Mouse (Mus musculus): ENCODE measurements around the gene Tas2r143. TPM values are rescaled to one million over a fixed set of nuclear protein-coding genes. Genes with fewer than 3 reads are reported as not detected.

The Tas2r143 gene
- polyA plus RNA-seq, 1 experiment from 2014 or later = not detected

- Histone ChIP-seq H3K4me2 (no peak overlapping the region), H3K27ac (ENCODE audit: low read depth, low read length) (no peak overlapping the region), H3K36me3 (ENCODE audit: control insufficient read depth, insufficient read depth, low read length) (peaks cover 14% of the 10 kb centered on the region), H3K9ac (ENCODE audit: low read length) (no peak overlapping the region), H3K9me3 (ENCODE audit: control insufficient read depth, low read length) (no peaks in the 10 kb centered on the region), H3K27me3 (ENCODE audit: control insufficient read depth, insufficient read depth, low read length) (no peaks in the 10 kb centered on the region), H3K4me1 (ENCODE audit: control insufficient read depth, insufficient read depth, low read length) (no peaks in the 10 kb centered on the region; the same call in 1 of the 2 replicates), H3K4me3 (ENCODE audit: low read depth, low read length) (no peak overlapping the region)
- ATAC-seq (ENCODE audit: low FRiP score) (no peak), DNase-seq (ENCODE audit: low spot score, missing footprints) (no peak)
- 97% methylated on average over 5 of the region's 5 CpGs for WGBS
Measured at GRCm38 (mm10) chr6:42356913-42357312, 43.1 kb upstream of the Tas2r143 start.

- H3K36me3 ChIP-seq (ENCODE audit: control insufficient read depth, insufficient read depth, low read length) = peaks cover 14% of the 10 kb centered on the region
Measured at GRCm38 (mm10) chr6:42357901-42358300, 42.1 kb upstream of the Tas2r143 start.

DNA sequence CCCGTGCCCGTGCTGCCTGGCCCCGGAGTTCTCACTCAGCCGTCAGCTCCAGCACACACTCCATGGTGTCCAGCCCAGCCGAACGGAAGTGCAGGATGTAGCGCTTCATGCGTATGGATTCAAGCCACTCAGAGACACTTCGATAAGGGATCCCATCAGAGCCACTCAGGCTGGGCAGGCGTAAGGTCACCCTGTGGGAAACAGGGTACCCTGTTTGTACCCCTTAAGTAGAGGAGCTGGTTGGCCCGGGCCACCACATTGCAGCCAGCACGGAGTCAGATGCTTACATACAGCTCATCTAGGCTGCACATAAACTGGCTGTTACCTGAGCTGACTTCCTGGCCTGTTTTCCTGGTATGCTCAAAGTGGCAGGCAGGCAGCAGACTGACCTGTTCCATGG is 41.1 kb upstream of the Tas2r143 start:
- no peak for DNase-seq (ENCODE audit: low spot score, missing footprints)
- Histone ChIP-seq H3K4me3 (ENCODE audit: low read depth, low read length) (no peak overlapping the region), H3K36me3 (ENCODE audit: control insufficient read depth, insufficient read depth, low read length) (peaks cover 14% of the 10 kb centered on the region), H3K4me2 (no peak overlapping the region), H3K9ac (ENCODE audit: low read length) (no peak overlapping the region), H3K4me1 (ENCODE audit: control insufficient read depth, insufficient read depth, low read length) (no peaks in the 10 kb centered on the region), H3K27me3 (ENCODE audit: control insufficient read depth, insufficient read depth, low read length) (no peaks in the 10 kb centered on the region), H3K9me3 (ENCODE audit: control insufficient read depth, low read length) (no peaks in the 10 kb centered on the region), H3K27ac (ENCODE audit: low read depth, low read length) (no peak overlapping the region)
- 94% methylated on average over 12 of the region's 12 CpGs for WGBS
- ATAC-seq (ENCODE audit: low FRiP score) = no peak

More at GRCm38 (mm10) chr6:42357901-42358300, 42.1 kb upstream of the Tas2r143 start:
- no peaks in the 10 kb centered on the region for H3K9me3 ChIP-seq (ENCODE audit: control insufficient read depth, low read length)
- no peak for DNase-seq (ENCODE audit: low spot score, missing footprints)
- H3K4me2 ChIP-seq = no peak overlapping the region
- H3K27ac ChIP-seq (ENCODE audit: low read depth, low read length) = no peak overlapping the region
- H3K4me1 ChIP-seq (ENCODE audit: control insufficient read depth, insufficient read depth, low read length) = no peaks in the 10 kb centered on the region; the same call in 1 of the 2 replicates
- H3K9ac ChIP-seq (ENCODE audit: low read length) = no peak overlapping the region
- H3K4me3 ChIP-seq (ENCODE audit: low read depth, low read length) = no peak overlapping the region
- 75% methylated on average over 6 of the region's 6 CpGs for WGBS
- no peak for ATAC-seq (ENCODE audit: low FRiP score)
- H3K27me3 ChIP-seq (ENCODE audit: control insufficient read depth, insufficient read depth, low read length) = no peaks in the 10 kb centered on the region

DNA sequence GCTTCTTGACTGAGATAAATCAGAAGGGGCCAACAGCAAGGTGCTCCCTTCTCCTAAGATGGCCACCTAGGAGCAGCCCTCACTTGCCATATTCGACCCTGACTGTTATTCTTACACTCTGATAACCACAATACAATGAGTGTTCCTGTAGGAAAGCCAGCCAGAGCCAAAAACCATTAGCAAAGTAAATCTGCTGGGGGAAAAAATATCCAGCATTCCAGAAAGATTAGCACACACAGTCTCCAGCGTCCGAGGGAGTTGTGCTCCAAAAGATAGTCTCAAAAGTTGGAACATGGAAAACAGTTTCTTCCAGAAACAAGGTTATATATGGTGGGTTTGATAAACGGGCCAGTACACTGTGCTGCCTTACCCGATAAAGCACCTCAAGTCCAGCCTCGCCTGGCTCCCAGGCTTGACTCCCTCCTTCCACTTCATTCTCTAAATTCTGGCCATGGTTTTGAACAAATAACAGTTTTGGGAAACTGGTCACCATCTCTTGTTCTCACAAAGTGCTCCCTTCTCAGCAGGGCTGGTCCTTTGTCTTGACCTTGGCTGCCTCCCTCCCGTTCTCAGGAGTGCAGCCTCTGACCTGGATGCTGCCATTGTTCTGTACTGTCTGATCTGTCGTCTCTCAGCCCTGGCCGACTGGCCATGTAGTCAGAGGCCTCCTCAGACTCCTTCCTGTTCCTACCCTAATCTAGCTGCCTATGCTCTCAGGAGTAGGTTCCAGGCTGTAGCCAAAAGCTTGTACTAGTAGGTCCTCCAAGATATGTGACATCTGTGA is 40.5 kb upstream of the Tas2r143 start:
- H3K4me3 ChIP-seq (ENCODE audit: low read depth, low read length) = no peak overlapping the region
- DNase-seq (ENCODE audit: low spot score, missing footprints) = no peak
- H3K4me2 ChIP-seq = no peak overlapping the region
- no peak overlapping the region for H3K27ac ChIP-seq (ENCODE audit: low read depth, low read length)
- no peaks in the 10 kb centered on the region for H3K4me1 ChIP-seq (ENCODE audit: control insufficient read depth, insufficient read depth, low read length)
- no peak for ATAC-seq (ENCODE audit: low FRiP score)
- H3K27me3 ChIP-seq (ENCODE audit: control insufficient read depth, insufficient read depth, low read length) = no peaks in the 10 kb centered on the region
- 75% methylated on average over 9 of the region's 9 CpGs for WGBS
- no peaks in the 10 kb centered on the region for H3K9me3 ChIP-seq (ENCODE audit: control insufficient read depth, low read length)
- peaks cover 14% of the 10 kb centered on the region for H3K36me3 ChIP-seq (ENCODE audit: control insufficient read depth, insufficient read depth, low read length)
- H3K9ac ChIP-seq (ENCODE audit: low read length) = no peak overlapping the region

- no peak for ATAC-seq (ENCODE audit: low FRiP score)
- peaks cover 14% of the 10 kb centered on the region for H3K36me3 ChIP-seq (ENCODE audit: control insufficient read depth, insufficient read depth, low read length)
- 90% methylated on average over 6 of the region's 6 CpGs for WGBS
Measured at GRCm38 (mm10) chr6:42360231-42360840, 39.7 kb upstream of the Tas2r143 start.

DNA sequence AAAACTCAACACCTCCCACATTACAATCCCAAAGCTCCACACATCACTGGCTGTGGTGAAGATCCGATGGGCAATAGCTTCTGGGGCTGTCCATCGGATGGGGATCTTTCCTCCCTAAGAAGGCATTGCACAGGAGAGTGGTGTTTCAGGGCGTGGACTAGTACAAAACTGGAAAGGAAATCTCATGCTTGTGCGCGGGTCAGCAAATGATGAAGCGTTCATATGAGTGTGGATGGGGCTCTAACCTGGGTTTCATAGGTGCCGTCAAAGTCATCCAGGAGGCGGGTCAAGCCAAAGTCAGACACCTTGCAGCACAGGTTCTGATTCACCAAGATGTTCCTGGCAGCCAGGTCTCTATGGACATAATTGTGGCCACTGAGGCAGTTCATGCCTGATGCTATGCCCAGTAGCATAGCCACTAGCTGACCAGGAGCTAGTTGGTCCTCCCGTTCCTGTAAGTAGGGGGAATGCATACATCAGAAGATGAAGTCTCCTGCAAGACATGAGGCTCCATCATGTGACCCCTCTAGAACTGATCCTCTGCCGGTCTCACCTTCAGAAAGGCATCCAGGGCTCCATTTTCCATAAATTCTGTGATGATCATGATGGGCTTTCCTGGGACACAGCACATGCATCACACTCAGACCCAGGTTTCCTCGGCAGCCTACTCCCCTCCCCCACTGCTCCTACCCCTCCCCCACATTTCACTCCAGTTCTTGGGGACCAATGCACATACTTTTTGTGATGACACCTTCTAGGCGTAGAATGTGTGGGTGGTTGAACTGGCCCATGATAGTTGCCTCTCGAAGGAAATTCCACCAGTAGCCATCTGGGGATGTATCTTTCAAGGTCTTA is 38.8 kb upstream of the Tas2r143 start:
- Histone ChIP-seq H3K9ac (ENCODE audit: low read length) (no peak overlapping the region), H3K4me2 (no peak overlapping the region), H3K27me3 (ENCODE audit: control insufficient read depth, insufficient read depth, low read length) (no peaks in the 10 kb centered on the region), H3K36me3 (ENCODE audit: control insufficient read depth, insufficient read depth, low read length) (peaks cover 9% of the 10 kb centered on the region), H3K9me3 (ENCODE audit: control insufficient read depth, low read length) (no peaks in the 10 kb centered on the region), H3K4me1 (ENCODE audit: control insufficient read depth, insufficient read depth, low read length) (no peaks in the 10 kb centered on the region), H3K27ac (ENCODE audit: low read depth, low read length) (no peak overlapping the region), H3K4me3 (ENCODE audit: low read depth, low read length) (no peak overlapping the region)
- no peak for ATAC-seq (ENCODE audit: low FRiP score)
- 93% methylated on average over 13 of the region's 13 CpGs for WGBS
- DNase-seq (ENCODE audit: low spot score, missing footprints) = no peak

More at GRCm38 (mm10) chr6:42360231-42360840, 39.7 kb upstream of the Tas2r143 start:
- Histone ChIP-seq H3K9me3 (ENCODE audit: control insufficient read depth, low read length) (no peaks in the 10 kb centered on the region), H3K27me3 (ENCODE audit: control insufficient read depth, insufficient read depth, low read length) (no peaks in the 10 kb centered on the region), H3K4me1 (ENCODE audit: control insufficient read depth, insufficient read depth, low read length) (no peaks in the 10 kb centered on the region), H3K9ac (ENCODE audit: low read length) (no peak overlapping the region), H3K4me2 (no peak overlapping the region), H3K27ac (ENCODE audit: low read depth, low read length) (no peak overlapping the region), H3K4me3 (ENCODE audit: low read depth, low read length) (no peak overlapping the region)
- DNase-seq (ENCODE audit: low spot score, missing footprints) = no peak

- Histone ChIP-seq H3K27ac (ENCODE audit: low read depth, low read length) (no peak overlapping the region), H3K9ac (ENCODE audit: low read length) (no peak overlapping the region), H3K4me3 (ENCODE audit: low read depth, low read length) (no peak overlapping the region), H3K4me1 (ENCODE audit: control insufficient read depth, insufficient read depth, low read length) (no peaks in the 10 kb centered on the region), H3K27me3 (ENCODE audit: control insufficient read depth, insufficient read depth, low read length) (no peaks in the 10 kb centered on the region), H3K4me2 (no peak overlapping the region), H3K9me3 (ENCODE audit: control insufficient read depth, low read length) (no peaks in the 10 kb centered on the region), H3K36me3 (ENCODE audit: control insufficient read depth, insufficient read depth, low read length) (peaks cover 6% of the 10 kb centered on the region; the same call in 1 of the 2 replicates)
- DNase-seq (ENCODE audit: low spot score, missing footprints) (no peak), ATAC-seq (ENCODE audit: low FRiP score) (no peak)
- 73% methylated on average over 1 of the region's 1 CpGs for WGBS
Measured at GRCm38 (mm10) chr6:42362074-42362473, 38.0 kb upstream of the Tas2r143 start.

GRCm38 (mm10) chr6:42362497-42362896 is 37.5 kb upstream of the Tas2r143 start:
- Histone ChIP-seq H3K9ac (ENCODE audit: low read length) (no peak overlapping the region), H3K27ac (ENCODE audit: low read depth, low read length) (no peak overlapping the region), H3K4me2 (no peak overlapping the region), H3K4me3 (ENCODE audit: low read depth, low read length) (no peak overlapping the region), H3K27me3 (ENCODE audit: control insufficient read depth, insufficient read depth, low read length) (no peaks in the 10 kb centered on the region), H3K4me1 (ENCODE audit: control insufficient read depth, insufficient read depth, low read length) (no peaks in the 10 kb centered on the region), H3K9me3 (ENCODE audit: control insufficient read depth, low read length) (no peaks in the 10 kb centered on the region), H3K36me3 (ENCODE audit: control insufficient read depth, insufficient read depth, low read length) (peaks cover 6% of the 10 kb centered on the region; the same call in 1 of the 2 replicates)
- 75% methylated on average over 1 of the region's 1 CpGs for WGBS
- DNase-seq (ENCODE audit: low spot score, missing footprints) (no peak), ATAC-seq (ENCODE audit: low FRiP score) (no peak)
